Mouse (Mus musculus) frontal cortex, postnatal 36 days (tissue): ENCODE measurements around the gene Fam184b.
A peak's percentile ranks its signal among the peaks of the same experiment; 100 is the strongest.

Experiments
- DNase-seq, 2 experiments: peaks; one replicate each; pipeline ENCODE4 v3.0.0; 2022; ENCODE audit warnings: low spot score in 2 of 2

Fam184b gene

DNA sequence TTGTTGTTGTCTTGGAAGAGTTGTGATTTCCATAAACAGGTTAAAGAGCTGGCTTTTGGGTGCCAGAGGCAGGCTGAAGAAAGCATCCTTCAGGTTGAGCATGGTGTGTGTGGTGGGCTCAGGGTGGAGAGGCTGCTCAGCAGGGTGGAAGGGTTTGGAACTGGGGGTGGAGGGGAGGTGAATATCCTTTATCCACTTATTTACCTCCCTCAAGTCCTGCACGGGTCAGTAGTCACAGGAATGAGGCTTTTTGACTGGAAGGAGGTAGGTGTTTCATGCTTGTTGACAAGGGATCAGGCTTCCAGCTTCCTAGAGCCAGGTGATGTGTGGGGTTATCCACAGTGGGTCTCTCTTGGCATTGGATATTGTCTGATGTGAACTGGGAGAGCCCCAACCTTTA lies 124.8 kb downstream of the Fam184b start:
- DNase-seq: no peak

DNA sequence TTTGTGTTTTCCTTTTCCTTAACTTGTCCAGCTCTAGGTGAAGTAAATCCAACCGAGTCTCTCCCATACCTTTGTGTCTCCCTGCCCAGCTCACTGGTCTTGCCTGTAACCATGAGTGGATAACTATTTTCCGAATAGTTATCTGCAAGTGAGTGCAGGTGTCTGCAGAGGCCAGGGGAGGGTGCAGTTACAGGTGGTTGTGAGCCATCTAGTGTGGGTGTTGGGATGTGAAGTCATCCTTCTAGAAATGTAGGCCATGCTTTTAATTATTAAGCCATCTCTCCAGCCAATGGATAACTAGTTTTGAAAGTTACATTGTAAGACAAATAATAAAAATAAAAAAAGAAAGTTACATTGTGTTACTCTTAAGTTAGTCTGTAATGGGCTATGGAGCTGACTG lies 125.9 kb downstream of the Fam184b start:
- no peak for DNase-seq

DNA sequence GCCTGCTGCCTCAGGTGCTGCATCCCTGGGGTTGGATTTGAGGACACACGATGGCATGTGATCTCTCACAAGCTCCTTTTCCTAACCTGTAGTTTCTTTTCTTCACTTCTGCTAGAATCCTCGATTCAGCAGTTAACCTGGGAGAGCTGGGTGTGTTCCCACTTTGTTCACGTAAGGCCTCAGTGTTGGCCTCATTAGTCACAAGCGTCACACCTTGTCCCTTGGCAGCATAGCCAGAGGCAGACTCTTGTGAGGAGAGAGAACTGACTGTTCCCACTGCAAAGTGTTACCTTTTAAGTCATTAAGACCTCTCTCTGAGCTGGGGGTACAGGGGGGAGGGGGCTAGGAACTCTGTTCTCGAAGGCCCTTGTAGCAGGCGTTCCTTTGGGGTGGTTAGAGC lies 126.5 kb downstream of the Fam184b start:
- DNase-seq: no peak

DNA sequence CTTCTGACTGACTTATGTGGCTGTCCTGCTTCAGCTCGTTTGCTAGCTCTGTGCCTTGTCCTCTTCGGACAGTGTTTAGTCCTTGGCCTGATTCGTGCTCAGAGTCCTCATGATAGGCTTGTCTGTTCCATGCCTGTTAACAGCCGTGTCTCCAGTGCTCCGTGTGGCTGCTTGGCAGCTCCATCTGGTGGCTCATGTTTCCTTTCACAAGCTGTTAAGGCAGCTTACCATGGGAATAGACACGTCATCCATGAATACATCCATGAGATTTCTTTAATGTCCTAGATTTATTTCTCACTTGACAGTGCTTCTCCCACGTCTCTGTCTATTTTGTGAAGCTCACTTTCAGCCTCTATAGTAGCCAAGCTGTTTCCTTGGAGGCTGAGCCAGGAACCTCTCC lies 129.3 kb downstream of the Fam184b start:
- peak in 1 of 2 experiments; percentile 38 for DNase-seq

DNA sequence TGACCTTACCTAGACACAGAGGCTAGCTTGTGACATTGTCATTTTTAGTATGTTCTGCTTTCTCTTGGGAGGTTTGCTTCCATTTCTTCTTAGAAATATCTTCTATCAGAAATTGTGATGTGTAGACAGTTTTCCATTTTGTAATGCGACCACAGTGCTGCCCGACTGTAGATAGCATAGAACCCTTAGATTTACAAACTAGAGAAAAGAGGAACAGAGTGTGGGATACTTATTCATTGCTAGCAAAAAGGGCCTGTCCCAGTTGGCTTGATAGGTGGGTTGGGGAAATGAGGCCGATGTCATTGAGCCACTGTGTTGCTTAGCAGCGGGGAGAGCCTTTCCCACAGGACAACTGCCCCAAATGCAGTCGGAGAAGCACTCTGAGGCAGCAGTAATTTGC lies 141.8 kb downstream of the Fam184b start:
- no peak for DNase-seq

DNA sequence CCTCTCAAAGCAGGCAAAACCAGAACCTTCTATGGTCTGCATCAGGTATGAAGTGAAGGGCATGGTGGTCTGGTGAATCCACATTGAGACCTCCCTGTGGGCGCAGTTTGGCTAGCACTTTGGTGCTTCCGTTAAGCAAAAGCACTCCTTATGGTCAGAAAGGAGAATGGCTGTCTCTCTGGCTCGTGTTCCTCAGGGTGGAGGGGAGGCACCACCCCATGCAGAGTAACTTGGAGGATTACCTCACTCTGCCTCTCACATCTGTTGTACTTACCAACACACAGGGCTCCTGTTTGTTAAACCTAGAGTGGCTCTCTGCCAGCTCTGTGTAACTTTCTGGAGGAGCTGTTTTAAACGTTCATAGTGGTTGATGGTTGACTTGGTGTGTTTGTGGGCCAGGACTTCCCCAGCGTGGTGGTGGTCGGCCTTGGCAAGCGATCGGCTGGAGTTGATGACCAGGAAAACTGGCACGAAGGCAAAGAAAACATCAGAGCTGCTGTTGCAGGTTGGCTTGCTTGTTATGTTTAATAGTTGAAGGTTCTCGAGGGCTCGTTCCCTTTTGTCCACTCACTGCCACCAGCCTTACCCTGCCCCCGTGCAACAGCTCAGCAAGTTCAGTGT lies 142.4 kb downstream of the Fam184b start:
- no peak for DNase-seq

DNA sequence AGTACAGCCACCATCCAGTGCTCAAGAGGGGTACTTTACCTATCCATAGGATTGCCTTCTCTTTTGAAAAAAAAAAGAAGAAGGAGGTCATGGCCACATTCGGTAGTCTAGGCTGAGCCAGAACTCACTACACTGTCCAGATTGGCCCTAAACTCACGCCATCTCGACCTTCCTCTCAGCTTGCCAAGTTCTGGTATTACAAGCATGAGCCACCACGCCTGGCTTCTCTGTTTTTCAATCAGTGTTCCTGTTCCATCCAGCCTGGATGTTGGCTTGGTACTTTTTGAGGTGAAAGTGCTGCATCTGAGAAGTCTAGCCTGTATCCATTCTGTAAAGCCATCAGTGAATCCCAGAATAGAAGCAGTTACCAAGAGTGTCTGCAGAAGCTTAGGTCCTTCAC lies 142.9 kb downstream of the Fam184b start:
- DNase-seq: no peak

DNA sequence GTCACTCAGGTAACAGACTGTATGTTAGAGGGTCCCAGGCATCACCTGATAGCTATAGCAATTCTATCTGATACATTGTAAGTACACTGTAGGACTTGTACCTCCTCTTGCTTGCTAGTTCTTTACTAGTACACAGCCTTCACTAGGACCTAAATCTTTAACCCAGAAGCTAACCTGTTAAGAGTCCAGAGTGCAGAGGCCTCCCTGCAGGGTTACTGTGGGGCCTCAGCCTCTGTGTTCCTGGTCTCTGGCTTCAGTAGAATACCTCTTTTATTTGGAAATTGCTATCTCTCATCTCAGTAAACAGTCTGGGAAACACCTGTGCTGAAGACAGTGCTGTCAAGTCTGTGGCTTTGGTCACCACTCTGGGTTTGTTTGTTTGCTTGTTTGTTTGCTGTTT lies 143.4 kb downstream of the Fam184b start:
- no peak for DNase-seq

DNA sequence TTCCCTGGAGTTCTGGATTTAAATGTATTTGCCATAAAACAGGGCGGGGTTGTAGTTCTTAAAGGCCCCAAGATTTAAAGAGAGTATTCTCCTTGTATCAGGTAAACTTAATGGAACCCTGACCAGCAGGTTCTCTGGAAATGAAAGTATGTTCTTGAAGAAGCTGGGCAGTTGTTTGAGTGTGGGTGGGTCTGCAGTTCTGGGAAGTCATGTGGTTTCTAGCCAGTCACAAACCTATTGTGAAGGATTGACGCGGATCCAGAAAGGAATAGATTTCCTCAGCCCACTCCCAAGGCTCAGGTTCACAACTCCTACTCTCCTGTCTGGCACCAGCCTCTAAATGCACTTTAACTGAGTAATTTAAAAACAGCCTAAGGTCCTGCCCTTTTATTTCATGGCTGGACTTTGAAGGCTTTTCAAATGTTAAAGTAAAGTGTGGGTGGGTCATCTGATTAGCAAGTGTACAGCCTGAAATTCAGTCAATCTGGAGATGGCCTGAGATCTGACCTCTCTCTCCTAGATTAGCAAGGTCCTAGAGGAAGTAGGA lies 143.9 kb downstream of the Fam184b start:
- no peak for DNase-seq

DNA sequence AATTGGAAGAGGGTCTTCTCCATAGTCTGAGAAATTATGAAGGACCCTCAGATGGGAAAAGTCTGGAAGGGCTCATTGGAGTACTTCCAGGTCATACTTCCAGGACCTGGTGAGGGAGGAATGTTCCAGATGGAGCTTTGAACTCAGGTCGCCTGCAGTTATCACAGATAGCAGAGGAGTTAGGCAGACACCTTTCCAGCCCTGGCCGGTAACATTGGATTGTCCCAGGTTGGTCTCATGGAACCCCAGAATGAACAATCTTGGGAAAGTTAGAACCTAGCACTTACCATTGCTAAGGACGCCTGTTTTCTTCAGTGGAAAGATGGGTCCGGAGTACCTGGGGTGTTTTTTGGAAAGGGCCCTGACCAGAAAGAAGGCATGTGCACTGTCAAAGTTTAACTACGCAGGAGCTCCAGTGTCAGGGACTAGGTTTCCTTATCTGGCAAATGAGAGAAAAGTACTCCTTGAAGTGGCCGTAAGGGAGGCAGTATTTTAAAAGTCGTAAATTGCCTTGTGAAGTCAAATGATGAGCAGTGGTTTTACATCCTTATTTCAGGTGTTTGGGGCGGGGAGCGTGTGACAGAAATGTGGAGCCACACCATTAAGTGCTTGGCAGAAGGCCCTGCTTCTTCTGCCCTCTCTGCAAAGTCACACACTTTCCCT lies 145.2 kb downstream of the Fam184b start:
- no peak for DNase-seq

DNA sequence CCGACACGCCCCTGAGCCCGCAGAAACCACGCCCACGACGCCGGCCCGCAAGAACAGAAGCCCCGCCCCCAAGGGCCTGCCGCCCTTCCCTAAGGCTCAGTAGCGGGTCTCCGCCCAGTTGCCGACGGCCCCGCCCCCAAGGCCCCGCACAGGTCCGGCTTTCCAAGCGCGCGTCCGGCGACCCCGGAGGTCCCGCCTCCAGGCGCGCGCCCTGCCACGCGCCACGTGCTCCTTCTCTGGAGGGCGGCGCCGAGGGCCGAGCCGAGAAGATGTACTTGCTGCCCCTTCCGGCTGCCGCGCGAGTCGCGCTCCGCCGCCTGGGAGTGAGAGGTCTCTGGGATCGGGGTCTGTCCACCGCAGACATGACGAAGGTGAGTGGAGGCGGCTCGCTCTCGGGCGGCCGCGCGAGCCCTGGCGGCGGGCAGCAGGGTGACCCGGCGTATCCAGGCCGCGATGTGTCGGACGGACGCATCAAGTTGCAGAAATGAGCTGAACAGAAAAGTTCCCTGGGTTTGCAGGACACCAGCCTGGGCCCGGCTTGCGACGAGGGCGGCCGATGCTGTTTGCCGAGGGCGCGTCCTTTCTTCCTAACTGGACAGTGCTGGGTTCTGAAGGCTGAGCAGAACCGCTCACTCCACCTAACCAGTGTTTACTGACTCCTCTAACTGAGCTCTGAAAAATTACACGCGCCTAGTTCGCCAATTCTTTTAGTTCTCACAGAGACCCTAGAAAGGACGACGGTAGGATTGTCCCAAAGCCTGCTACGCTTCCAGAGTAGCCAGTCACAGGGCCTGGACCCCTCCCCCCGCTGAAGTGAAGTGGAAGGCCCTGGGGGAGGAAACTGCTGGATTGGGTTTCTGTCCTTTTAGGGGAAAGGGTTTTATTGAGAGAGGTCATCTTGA lies 146.0 kb downstream of the Fam184b start, which contains the start of gene Lap3:
TSS of gene Lap3 (plus strand) at position 184 of the 902 bp plus-strand sequence.
- peak; percentile 96 to 97 for DNase-seq

DNA sequence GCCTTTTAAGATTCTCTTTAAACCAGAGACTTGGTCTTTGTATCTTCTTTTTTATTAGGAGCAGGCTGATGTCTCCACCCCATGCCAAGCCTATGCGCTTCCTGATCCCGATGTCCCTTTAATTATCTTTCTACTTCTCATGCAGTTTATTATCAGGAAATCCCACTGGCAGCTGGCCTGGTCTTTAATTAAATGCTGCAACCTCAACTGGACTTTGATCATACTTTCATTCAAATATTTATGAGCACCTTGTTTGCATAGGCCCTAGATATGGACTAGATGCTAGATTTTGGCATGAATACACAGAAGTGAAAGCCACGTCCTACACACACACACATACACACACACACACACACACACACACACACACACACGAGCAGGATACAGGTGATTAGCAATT lies 147.6 kb downstream of the Fam184b start:
- no peak for DNase-seq

DNA sequence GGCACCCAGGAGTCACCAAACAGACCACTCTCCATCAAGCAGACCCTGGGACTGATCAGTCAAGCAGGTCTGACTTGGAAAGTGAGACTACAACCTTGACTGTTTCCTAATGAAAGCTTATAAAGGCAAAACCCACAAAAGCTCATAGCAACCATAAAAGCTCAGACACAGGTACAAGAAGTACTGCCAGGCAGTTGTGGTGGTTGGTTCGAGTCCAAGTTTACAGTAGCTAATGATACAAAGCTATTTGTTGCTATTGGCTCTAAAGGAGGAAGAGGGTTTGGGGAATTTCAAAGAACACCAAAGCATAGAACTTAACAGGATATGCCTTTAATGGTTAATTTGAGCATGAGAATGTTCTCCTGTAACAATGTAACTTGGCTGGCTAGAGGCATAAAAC lies 155.8 kb downstream of the Fam184b start:
- no peak for DNase-seq

DNA sequence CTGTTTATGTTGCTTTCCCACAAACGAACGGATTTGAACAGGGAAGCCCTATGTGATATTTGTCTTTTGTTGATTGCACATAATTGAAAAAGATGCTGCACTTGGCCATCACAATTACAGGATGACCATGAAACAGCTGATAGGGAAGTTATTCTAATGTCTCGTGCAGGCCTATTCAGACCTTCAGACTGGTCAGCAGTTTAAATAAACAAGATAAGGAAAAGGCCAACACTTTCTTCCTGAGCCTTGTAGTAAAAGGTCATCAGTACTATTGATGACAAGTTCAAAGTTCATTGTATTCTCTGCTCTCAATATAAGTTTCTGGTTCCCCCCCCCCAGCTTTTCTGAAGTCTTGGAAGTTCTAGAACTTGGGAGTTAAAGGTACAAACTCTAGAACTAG lies 156.8 kb downstream of the Fam184b start:
- no peak for DNase-seq

DNA sequence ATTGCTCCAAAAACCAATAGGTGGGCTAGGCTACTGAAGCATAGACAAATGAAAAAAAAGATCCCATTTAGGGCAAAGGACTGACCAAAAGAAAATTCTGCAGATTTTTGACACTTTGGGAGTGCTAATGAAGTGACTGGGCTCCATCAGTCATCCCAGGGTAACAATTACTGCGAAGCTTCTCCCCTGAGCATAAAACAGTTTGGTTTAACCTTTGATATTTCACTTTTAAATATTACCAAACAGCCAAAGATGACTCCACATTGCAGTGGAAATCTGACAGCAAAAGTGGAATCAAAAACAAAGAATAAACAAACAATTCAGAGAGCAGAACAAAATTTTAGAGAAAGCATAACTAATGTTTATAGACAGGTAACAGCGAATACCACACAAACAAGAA lies 158.3 kb downstream of the Fam184b start:
- DNase-seq: no peak

DNA sequence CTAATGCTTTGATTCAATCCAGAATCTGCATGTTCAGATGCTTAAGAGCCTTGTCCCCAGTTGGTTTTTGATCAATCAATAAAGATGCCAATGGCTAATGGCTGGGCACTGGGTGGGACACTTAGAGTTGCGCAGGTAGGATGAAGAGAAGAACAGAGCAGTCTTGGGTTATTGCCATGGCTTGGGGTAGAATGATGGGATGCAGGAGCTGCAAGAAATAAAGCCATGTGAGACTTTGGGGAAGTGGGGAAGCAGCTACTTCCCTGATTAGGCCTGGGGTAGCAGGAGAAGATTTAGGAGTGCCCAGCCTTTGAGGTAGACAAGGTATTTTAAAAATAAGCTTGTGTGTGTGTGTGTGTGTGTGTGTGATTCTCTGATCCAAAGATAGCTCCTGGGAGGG lies 159.3 kb downstream of the Fam184b start:
- DNase-seq: no peak
